Comparison of ENCODE assay signal across 8 mouse cellular contexts in genomic region chr11:112811152-112811871, GRCm38 (mm10). TPM values are rescaled to one million over a fixed set of nuclear protein-coding genes. Genes with fewer than 3 reads are reported as not detected.
DNase-seq lines count a peak whose midpoint lies in the region; ATAC-seq and TF ChIP-seq lines count a peak whose summit lies in the region.

No protein-coding gene starts in this region.

- TF ChIP-seq CTCF in lung, postnatal 0 days (IDR thresholded peaks at IDR 0.05), result no peak

- no peak for DNase-seq in lung, postnatal 0 days (ENCODE audit: low spot score)
- no peak for DNase-seq in lung, postnatal 14 days
- peak; percentile 65 for DNase-seq in embryonic facial prominence, embryonic 14.5 days (ENCODE audit: low spot score)
- peak; percentile 9 to 30 for DNase-seq in kidney, adult 8-10 months
- DNase-seq in limb, embryonic 11.5 days (ENCODE audit: low spot score), result peak; percentile 49
- DNase-seq in retina, postnatal 1 day, result peak; percentile 97
- DNase-seq in spleen, postnatal 36 days (ENCODE audit: low spot score in 2 of 2), result no peak

- H3K9ac ChIP-seq in lung, postnatal 0 days (replicated peaks; ENCODE audit: low read depth), result no peak overlapping the region
- 0 out of 2 replicates have a peak overlapping the region, but pooled peaks have one; percentile 37 for H3K9ac ChIP-seq in embryonic facial prominence, embryonic 14.5 days (ENCODE audit: low read depth, low read length)
- no peak overlapping the region for H3K9ac ChIP-seq in limb, embryonic 11.5 days (ENCODE audit: low read length)

- no peak overlapping the region for H3K4me3 ChIP-seq in lung, postnatal 0 days (ENCODE audit: low read depth, low read length)
- H3K4me3 ChIP-seq in embryonic facial prominence, embryonic 14.5 days (ENCODE audit: low read depth, low read length), result peak overlapping the region; percentile 24
- peak overlapping the region; percentile 22 for H3K4me3 ChIP-seq in limb, embryonic 11.5 days (ENCODE audit: low read depth, low read length)

- H3K27me3 ChIP-seq in lung, postnatal 0 days (replicated peaks; ENCODE audit: insufficient read depth, low read length), result no peaks in the 10 kb centered on the region
- H3K27me3 ChIP-seq in embryonic facial prominence, embryonic 14.5 days (replicated peaks; ENCODE audit: control insufficient read depth, insufficient read depth, low read length), result peaks cover 8% of the 10 kb centered on the region; the same call in 1 of the 2 replicates
- no peaks in the 10 kb centered on the region for H3K27me3 ChIP-seq in limb, embryonic 11.5 days (ENCODE audit: control insufficient read depth, insufficient read depth, low read length)

- 12% methylated on average over 19 of the region's 19 CpGs for WGBS in lung, postnatal 0 days
- 8% methylated on average over 19 of the region's 19 CpGs for WGBS in embryonic facial prominence, embryonic 14.5 days
- 7% methylated on average over 19 of the region's 19 CpGs for WGBS in limb, embryonic 11.5 days

- no peaks in the 10 kb centered on the region for H3K4me1 ChIP-seq in lung, postnatal 0 days (ENCODE audit: insufficient read depth, low read depth, low read length)
- H3K4me1 ChIP-seq in embryonic facial prominence, embryonic 14.5 days (ENCODE audit: control insufficient read depth, insufficient read depth, low read length), result peaks cover 19% of the 10 kb centered on the region
- H3K4me1 ChIP-seq in limb, embryonic 11.5 days (ENCODE audit: control insufficient read depth, insufficient read depth, low read length), result peaks cover 11% of the 10 kb centered on the region

- H3K36me3 ChIP-seq in lung, postnatal 0 days (ENCODE audit: insufficient read depth, low read length), result no peaks in the 10 kb centered on the region
- H3K36me3 ChIP-seq in embryonic facial prominence, embryonic 14.5 days (ENCODE audit: control insufficient read depth, insufficient read depth, low read length), result no peaks in the 10 kb centered on the region
- no peaks in the 10 kb centered on the region for H3K36me3 ChIP-seq in limb, embryonic 11.5 days (ENCODE audit: control insufficient read depth, insufficient read depth, low read length)

- no peaks in the 10 kb centered on the region for H3K9me3 ChIP-seq in lung, postnatal 0 days (ENCODE audit: low read length)
- no peaks in the 10 kb centered on the region for H3K9me3 ChIP-seq in embryonic facial prominence, embryonic 14.5 days (ENCODE audit: control insufficient read depth, low read length)
- H3K9me3 ChIP-seq in limb, embryonic 11.5 days (ENCODE audit: control insufficient read depth, low read length), result no peaks in the 10 kb centered on the region

- no peak for ATAC-seq in lung, postnatal 0 days
- ATAC-seq in embryonic facial prominence, embryonic 14.5 days (ENCODE audit: low read depth), result peak; percentile 81
- no peak for ATAC-seq in limb, embryonic 11.5 days (ENCODE audit: insufficient number of reproducible peaks, low FRiP score, low TSS enrichment, low read depth)
- no peak for ATAC-seq in erythroid progenitor cell, adult 5-6 weeks (replicated peaks; ENCODE audit: low FRiP score, poor library complexity, severe bottlenecking)

- no peak for TF ChIP-seq EP300 in lung, postnatal 0 days (IDR thresholded peaks at IDR 0.05)

- no peak overlapping the region for H3K27ac ChIP-seq in lung, postnatal 0 days (ENCODE audit: low read length)
- H3K27ac ChIP-seq in embryonic facial prominence, embryonic 14.5 days (replicated peaks; ENCODE audit: low read depth, low read length), result no peak overlapping the region
- H3K27ac ChIP-seq in limb, embryonic 11.5 days (replicated peaks; ENCODE audit: low read depth, low read length), result no peak overlapping the region

- peak overlapping the region; percentile 39 for H3K4me2 ChIP-seq in lung, postnatal 0 days (replicated peaks; ENCODE audit: low read depth, low read length)
- H3K4me2 ChIP-seq in embryonic facial prominence, embryonic 14.5 days (ENCODE audit: low read depth, low read length), result peak overlapping the region; percentile 55
- peak overlapping the region; percentile 51 for H3K4me2 ChIP-seq in limb, embryonic 11.5 days (ENCODE audit: low read depth, severe bottlenecking)

RNA-seq across cellular contexts. Expression of gene Sox9, which starts 29.3 kb away (rescaled TPM):
- polyA plus RNA-seq in lung, postnatal 0 days (2015; fragmentation: Nextera tagmentation; extraction: Ambion mirVana), result 8.5 and 9.0 TPM in 2 replicates
- 48.0 and 61.8 TPM in 2 replicates for polyA plus RNA-seq in embryonic facial prominence, embryonic 14.5 days (2014; fragmentation: Nextera tagmentation; extraction: Ambion mirVana)
- 208 and 215 TPM in 2 replicates for polyA plus RNA-seq in limb, embryonic 11.5 days (2014; fragmentation: Nextera tagmentation; extraction: Ambion mirVana)
- not detected in 2 replicates for total RNA-seq in erythroid progenitor cell, adult 5-6 weeks (2015; ENCODE audit: low replicate concordance)
- not detected in 2 replicates for total RNA-seq in erythroid progenitor cell, adult 5-6 weeks (2017; ENCODE audit: low replicate concordance)

Comparison
In these comparisons a context has a peak if more than half of its experiments do, and no peak if none do; other contexts are left out.
1. DNase-seq: peak in embryonic facial prominence, embryonic 14.5 days (single experiment), kidney, adult 8-10 months (2 of 2), limb, embryonic 11.5 days (single experiment) and retina, postnatal 1 day (single experiment); none in lung, postnatal 0 days (single experiment), lung, postnatal 14 days (single experiment) and spleen, postnatal 36 days (0 of 2).
2. Peak in every context shown above with its lines, with median percentiles within 50 percentile points of each other: H3K4me2 ChIP-seq.